Mouse (Mus musculus) mesoderm, embryonic 11.5 days (tissue): ENCODE measurements at regions not wholly inside any gene's neighbourhood (a gene's known extent, or its start where the extent isn't known, plus 50 kb on each side); places are given as distances from the start of the nearest gene placed in this dataset.

ENCODE experiments used
- DNase-seq: peaks from one replicate; pipeline ENCODE4 v3.0.0-alpha.2; 2012; ENCODE audit warnings: low read depth, low spot score

- no peak for DNase-seq
Observed at GRCm38 (mm10) chr15:51255203-51255615, 2629.5 kb upstream of the Gm7489 start.

DNA sequence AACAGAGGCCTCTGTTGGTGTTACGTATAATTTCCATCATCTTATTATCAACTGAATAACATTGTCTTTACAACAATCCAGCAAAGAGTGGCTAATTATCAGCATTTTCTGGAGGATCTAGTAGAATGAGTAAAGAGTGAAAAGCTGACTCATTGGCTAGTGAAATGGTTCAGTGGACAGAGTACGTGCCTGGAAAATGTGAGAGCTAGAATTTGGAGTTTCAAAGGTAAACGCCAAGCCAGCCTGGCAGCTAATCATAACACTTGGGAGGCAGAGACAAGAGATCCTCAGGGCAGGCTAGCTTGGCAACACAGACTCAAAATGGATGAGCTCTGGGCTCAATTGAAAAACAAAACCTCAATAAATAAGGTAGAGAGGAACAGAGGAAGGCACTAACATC lies 2628.0 kb upstream of the Gm7489 start:
- no peak for DNase-seq

- DNase-seq = no peak
Observed at GRCm38 (mm10) chr15:51264599-51265163, 2620.0 kb upstream of the Gm7489 start.

DNA sequence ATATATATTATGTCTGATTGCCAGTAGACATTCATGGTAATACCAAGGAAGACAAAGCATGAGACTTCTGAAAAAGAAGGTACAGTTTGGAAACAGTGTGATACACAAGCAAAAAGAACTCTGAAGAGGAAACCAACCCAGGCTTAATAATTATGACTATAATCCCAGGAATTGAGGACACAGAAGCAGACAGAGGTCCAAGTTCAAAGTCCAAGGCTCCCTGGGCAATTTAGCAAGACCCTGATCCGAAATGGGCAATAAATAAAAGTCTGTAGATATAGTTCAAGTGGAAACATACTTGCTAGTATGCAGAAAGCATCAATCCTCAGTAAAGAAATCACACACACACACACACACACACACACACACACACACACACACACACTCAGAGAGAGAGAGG lies 2618.7 kb upstream of the Gm7489 start:
- no peak for DNase-seq

DNA sequence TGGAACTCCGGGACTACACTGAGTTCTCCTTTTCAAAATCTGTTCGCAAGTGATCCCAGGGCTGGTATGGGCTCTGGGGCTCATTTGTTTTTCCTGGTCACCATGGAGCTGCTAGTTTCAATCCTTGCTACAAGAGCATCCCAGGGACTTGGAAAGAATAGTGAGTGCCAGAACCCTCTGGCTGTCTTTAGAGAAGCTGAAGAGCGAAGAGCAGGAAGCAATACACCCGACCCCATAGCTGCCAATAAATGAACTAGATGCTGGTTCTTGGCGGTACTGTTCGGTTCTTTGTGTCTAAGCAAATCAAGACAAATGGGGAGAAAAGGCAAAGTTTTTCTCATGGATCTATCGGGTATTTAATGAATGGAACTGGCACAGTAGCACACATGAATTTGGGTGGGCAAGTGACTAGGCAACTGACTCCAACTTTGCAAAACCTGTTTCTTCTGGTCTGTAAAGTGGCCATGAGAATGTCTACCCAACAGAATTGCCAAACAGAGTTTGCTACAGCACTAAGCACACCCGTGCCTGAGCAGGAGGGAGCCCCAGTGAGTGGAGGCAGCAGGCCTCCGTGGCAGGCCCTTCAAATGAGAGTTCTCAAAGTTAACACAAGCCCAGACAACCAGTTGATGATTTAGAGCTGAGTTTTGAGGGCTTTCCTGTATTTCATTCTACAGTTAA lies 2612.9 kb upstream of the Gm7489 start:
- DNase-seq = no peak

GRCm38 (mm10) chr15:51285334-51285733 lies 2599.4 kb upstream of the Gm7489 start:
- no peak for DNase-seq

GRCm38 (mm10) chr15:51286352-51286751 lies 2598.4 kb upstream of the Gm7489 start:
- no peak for DNase-seq

DNA sequence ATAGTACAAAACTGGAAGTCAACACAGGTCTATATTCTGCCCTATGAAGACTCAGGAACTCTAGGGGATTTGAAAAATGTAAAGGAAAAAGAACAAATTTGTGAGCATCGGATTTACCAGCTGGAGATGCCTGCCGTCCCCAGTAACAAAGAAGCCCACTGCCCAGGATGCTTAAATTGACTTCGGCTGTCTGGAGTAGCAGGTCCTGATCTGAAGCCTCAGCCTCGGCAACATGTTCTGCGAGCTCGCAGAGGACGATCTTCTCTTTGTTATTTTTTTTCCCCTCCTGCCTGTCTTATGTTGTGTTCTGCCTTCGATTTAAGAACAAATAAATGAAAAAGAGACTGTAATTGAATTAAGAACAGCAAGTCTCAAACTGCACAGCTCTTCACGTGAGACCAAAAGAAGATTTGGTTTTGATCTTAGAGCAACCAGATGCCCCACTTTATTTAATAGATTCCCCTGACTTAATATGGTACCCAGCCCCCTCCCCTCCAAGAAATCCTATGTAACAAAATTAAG lies 2595.7 kb upstream of the Gm7489 start:
- no peak for DNase-seq

DNA sequence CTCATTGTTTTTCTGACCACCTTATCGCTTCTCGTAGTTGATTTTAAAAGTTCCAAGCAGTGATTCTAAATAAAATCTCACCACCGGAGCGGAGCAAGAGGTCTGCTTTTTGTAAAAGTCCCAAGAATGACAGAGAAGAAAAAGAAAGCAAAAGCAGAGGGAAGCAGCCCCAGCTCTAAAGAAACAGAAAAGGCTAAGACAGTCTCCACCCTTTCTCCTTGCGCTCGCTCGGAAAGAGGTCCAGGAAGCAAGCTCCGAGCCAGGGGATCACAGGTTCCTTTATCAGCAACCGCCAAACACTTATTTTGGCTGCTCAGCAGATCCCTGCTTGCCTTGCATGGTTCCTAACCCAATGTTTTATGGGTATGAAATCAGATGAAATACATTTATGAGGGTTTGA lies 2594.8 kb upstream of the Gm7489 start:
- DNase-seq = no peak

- no peak for DNase-seq
Observed at GRCm38 (mm10) chr15:51291183-51291582, 2593.5 kb upstream of the Gm7489 start.

DNA sequence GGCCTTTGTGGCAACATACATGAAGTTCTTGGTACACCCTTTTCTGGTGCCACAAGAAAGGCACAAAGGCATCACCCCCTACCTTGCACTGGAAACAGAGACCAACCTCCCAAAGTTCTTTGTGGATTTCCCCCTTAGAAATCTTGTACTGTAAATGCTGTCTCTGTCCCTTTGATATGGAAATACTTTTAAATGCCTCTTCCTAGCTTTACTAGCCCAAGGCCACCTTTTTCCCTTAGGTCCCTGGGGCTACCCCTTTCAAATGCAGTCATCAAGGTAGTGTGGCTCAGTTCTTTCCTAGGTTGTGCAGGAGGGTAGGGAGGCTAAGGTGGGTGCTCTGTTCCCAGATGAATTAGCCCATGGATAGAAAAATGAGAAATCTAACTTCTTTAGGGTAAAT lies 2587.9 kb upstream of the Gm7489 start:
- no peak for DNase-seq

DNA sequence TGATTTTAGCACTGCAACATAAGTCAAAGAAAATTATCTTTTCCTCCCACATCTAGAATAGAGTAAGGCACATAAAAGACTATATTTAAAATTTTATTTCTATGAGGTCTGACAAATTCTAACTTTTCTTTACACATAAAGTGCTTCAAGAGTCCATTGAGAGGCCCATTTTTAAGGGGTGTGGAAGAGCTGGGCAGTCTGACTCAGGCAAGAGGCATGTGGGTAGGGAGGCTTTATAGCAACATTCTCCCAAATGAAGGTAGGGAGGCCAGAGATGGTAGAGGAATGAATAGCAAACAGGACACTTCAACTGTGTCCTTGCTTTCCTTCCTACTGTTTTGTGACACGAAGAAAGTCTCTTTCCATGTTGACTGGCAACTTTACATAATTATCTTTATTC lies 2566.6 kb upstream of the Gm7489 start:
- DNase-seq = no peak

- no peak for DNase-seq
Observed at GRCm38 (mm10) chr15:51318760-51319159, 2565.9 kb upstream of the Gm7489 start.

- no peak for DNase-seq
Observed at GRCm38 (mm10) chr15:51320366-51320894, 2564.3 kb upstream of the Gm7489 start.

- DNase-seq = no peak
Observed at GRCm38 (mm10) chr15:51323284-51323683, 2561.4 kb upstream of the Gm7489 start.

GRCm38 (mm10) chr15:51324211-51324610 lies 2560.5 kb upstream of the Gm7489 start:
- no peak for DNase-seq

GRCm38 (mm10) chr15:51327702-51328101 lies 2557.0 kb upstream of the Gm7489 start:
- DNase-seq = peak; percentile 61

DNA sequence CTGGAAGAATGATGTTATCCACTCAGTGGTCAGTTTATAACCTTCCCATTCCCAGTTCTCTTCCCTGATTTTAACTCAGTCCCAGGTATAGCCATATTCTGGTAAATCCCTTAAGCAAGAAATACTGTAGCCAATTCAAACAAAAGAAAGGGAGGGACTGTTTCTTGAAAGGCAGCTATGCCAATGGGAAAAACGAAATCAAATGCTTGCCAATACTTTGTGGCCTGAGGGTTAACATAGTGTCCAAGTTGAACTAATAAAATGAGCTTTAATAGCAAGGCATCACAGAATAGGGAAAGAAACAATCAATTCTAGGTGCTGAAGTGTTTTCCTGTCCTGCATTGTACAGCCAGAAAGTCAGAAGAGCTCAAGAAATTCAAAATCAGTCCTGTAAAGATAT lies 2548.3 kb upstream of the Gm7489 start:
- DNase-seq = no peak

DNA sequence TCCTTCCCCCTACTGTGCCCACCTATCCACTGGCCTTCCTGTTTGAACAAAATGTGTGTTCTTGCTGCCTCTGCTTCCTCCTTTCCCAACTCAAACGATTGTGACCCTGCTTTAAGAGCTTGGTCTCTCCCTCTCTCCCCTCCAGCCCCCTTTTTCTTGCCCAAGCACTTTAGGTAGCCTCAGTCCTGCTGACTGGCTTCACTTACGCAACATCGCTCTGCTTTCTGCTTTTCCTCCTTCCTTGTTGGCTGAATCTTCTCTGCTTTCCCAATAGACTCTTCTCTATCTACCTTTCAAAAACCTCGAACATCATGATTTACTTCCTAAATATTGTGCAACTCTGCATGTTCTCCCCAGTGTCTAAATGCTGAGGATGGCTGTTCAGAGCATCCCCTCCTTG lies 2538.4 kb upstream of the Gm7489 start:
- no peak for DNase-seq

- no peak for DNase-seq
Observed at GRCm38 (mm10) chr15:51363391-51363790, 2521.3 kb upstream of the Gm7489 start.

DNA sequence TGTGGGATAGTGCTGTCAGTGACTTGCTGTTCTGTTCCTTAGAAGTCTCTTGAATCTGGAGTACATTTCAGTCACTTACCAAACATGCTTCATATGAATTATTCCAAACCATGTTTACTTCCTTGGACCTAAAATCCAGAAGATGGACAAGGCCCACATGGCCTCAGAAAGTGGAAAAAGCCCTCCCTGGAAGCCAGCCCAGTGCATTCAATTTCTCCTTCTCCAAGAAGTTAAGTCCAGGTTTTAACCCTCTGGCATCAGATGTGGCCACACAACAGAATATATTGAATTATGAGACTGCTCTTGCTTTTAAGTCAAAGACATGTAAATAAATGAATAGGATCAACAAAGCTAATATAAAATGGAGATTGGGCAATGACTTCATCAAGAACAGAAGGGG lies 2513.5 kb upstream of the Gm7489 start:
- no peak for DNase-seq

DNA sequence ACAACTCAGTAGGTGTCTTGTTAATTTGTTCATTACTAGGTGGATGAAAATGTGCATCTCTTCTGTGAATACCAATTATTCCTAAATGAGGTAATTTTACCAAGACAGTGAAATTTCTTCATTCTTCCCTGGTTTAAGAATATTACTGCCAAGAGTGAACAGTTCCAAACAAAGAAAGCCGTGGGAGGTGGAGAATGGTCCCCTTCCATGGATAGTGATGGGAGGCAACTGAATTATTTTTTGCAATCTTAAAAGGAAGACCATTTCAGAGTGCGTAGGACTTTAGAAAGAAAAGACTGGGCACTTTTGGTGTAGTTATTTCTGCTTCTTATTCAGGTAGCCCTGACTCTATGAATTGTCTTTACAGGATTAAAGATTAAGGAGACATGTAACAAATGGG lies 2494.3 kb upstream of the Gm7489 start:
- DNase-seq = no peak

DNA sequence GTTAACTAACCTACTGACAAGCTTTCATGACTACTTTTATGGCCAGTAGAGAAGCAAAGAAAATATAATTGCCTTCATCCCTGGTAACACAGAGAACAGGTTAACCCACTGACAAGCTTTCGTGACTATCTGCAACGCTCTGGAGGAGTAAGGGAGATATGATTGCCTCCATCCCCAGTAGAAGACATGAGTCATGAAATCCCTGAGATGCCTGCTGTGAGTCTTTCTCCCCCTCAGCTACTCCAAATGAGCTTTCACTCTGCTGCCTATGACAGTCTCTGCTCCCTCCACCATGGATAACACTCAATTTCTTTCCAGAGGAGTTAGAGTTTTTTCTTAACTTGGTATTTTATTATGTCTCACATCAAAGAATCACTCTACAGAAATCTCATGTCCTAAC lies 2493.4 kb upstream of the Gm7489 start:
- DNase-seq = no peak
